Mouse (Mus musculus) layer of hippocampus, adult 6 months (tissue): ENCODE measurements around the gene Cd81. TPM values are rescaled to one million over a fixed set of nuclear protein-coding genes. Genes with fewer than 3 reads are reported as not detected.

Experiments
- long read RNA-seq, 2 experiments: library from polyadenylated mRNA; unstranded; transcript quantifications; one replicate each; pipeline ENCODE4 v2.0.0; 2019 to 2020
- polyA plus RNA-seq: library from polyadenylated mRNA; unstranded; fragments of <200 nt; fragmentation: Nextera tagmentation; gene quantifications from 2 replicates; pipeline ENCODE4 v1.2.3, GENCODE M21; 2021

Gene Cd81
- polyA plus RNA-seq, result 1,604 and 1,768 TPM in 2 replicates
- long read RNA-seq, experiment 1, transcript Cd81-206 (6 exons, 1,607 nt), result minor isoform, 10 of 3,181 reads
- long read RNA-seq, experiment 1, transcript Cd81-201 (8 exons, 1,533 nt), result major isoform, 3,034 of 3,181 reads
- long read RNA-seq, experiment 1, transcript Cd81-203 (3 exons, 943 nt), result minor isoform, 6 of 3,181 reads
- long read RNA-seq, experiment 1, partial matches to known transcripts, result 70 of 3,181 reads
- long read RNA-seq, experiment 1, other reads (novel, unspliced or antisense), result 61 of 3,181 reads
- long read RNA-seq, experiment 2, transcript Cd81-201 (8 exons, 1,533 nt), result major isoform, 6,090 of 6,217 reads
- long read RNA-seq, experiment 2, partial matches to known transcripts, result 8 of 6,217 reads
- long read RNA-seq, experiment 2, other reads (novel, unspliced or antisense), result 115 of 6,217 reads

DNA sequence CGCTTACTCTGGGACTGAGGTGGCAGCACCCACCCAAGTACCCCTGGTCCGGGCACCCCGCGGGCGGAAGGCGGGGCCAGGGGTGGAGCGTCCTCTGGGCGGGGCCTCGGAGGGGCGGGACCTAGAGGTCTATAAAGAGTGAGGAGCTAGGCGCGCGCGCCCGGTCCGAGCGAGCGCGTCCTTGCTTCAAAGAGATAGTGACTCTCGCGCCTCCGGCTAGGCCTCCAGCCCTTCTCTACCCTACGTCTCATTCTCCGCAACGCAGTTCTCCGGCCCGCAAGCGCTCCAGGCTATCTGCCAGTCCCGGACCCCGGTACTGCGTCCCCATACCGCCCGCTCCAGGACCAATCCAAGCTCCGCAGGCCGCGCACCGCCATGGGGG, at the start of gene Cd81:
Gene Cd81, plus strand, starts transcription at position 114 of the 382 bp plus-strand sequence.

DNA sequence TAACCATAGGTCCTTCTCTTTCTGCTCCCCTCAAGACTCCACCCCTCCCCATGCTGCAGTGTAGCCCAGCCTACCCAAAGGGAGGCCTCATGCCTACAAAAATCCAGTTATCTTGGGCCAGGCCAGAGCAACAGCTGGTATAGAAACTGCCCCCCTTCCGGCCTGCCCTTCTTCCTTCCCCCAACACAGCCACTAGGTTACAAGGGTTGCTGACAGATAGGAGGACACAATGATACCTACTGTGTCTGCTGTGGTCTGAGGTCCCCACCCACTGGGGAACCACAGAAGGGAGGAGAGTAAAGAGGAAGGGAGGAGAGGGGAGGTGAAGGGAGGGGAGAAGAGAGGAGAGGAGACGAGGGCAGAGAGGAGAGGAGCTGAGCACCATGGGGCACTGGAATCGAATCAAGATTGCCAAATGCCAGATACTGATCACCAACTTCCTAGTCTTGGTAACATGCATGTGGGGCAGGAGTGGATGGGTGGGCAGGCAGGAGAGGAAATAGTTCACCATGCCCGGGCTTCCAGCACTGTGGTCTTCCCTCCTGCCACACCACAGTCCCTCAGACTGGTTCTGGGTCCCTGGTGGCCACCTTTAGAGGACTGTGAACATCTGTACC, 47.7 kb upstream of the Cd81 start, which contains the start of gene Tspan32:
Gene Tspan32, plus strand, starts transcription at position 320 of the 617 bp plus-strand sequence.

DNA sequence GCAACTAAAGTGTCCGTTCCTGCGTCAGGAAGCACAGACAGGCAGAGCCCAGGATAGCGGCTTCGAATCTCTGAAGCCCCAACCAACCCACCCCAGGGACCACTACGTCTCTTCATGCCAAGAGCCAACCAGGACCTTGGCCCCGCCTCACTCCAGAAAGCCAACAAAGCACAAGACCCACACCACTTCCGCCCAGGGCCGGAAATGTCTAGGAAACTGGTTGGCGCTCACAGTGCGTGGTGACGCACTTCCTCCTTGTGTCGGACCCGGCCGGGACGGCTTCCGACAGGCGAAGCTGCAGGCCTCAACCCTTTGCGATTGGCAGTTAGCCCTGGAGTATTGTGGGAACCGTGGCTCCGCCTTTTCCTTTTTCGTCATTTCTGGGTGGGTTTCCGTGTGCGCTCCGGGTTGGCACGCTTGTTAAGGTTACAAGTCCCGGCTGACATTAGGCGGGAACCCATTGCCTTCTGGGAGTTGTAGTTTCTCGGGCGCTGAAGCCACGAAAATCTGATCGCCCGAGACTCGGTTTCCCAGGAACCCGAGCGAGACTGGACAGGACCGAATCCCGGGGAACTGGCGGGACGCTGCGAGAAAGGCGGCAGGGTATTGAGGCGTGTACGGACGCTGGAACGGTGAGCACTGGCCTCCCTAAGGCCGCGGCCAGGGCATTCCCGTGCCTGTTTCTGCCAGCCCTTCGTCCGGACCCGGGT, 16.5 kb downstream of the Cd81 start, which contains the start of gene Tssc4:
Gene Tssc4, plus strand, starts transcription at position 368 of the 710 bp plus-strand sequence.

DNA sequence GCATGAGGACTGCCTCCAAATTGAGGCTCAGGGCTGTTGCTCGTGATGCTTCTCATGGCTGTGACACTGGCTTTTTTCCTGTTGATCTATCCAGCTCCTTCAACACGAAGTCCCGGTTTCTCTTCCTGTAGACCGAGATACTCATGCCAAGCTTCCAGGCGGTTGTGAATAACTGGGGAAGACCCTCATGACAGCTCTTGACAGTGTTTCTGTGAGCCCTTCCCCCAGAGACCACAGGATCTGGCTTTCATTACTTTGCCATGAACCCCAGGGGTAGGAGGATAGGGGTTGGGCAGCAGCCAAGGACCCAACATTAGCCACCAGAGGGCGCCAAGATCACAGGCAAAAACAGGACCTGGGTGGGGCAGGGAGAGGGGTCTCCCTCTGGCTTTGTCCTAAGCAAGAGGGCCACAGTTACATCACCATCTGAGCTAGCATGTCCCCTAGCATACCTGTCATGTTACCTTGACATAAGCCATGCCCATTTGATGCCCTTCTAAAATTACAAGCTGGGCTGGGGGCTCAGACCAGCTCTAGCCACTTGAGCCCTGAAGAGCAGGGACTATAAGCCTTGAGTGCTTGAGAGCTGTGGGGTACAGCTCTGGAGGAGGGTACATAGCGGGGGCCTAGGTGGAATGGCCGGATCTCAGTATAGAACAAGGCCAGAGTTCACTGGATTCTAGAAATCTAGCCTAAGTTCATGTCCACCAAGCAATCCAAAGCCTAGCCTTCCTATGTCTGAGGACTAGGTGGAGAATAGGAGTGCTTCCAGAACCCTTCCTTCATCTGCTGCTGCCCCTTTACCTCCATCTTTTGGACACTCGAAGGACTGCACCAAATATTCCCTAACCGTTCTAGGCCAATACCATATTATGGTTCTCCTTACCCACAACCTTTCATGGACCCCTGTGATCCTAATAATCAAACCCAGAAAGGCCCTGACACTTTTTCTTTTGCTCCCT, 42.3 kb downstream of the Cd81 start, which contains the start of gene Trpm5:
Gene Trpm5, minus strand, starts transcription at position 51 of the 962 bp plus-strand sequence.

DNA sequence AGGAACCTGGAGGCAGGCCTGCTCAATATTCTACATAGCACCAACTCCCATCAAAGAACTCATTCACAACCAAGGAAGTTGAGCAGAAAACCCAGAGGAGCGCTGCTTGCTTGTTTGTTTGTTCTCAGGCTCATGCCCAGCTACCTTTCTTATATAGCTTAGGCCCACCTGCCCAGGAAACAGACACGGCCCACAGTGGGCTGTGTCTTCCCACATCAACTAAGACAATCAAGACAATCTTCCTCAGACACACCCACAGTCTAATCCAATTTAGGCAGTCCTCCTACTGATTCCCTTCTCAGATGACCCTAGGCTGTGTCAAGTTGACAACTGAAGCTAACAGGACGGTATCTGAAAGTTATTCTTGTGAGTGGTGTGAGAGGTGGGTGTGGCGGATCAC, 53.5 kb downstream of the Cd81 start, which contains the start of gene Kcnq1:
Gene Kcnq1, plus strand, starts transcription at position 301 of the 400 bp plus-strand sequence.

Other genes with a start within 250 kb of the Cd81 start
- 0.92 and 1.5 TPM in 2 replicates for gene Th, start 121.6 kb upstream of the Cd81 start, polyA plus RNA-seq
- gene Ascl2, start 83.5 kb upstream of the Cd81 start, polyA plus RNA-seq, result 0.24 and 0.64 TPM in 2 replicates
- 0.18 and 0.62 TPM in 2 replicates for gene Tspan32, start 47.7 kb upstream of the Cd81 start, polyA plus RNA-seq
- gene Tssc4, start 16.5 kb downstream of the Cd81 start, polyA plus RNA-seq, result 51.4 and 51.5 TPM in 2 replicates
- gene Trpm5, start 41.9 kb downstream of the Cd81 start, polyA plus RNA-seq, result 0.18 and 0.41 TPM in 2 replicates
- 0.49 and 0.90 TPM in 2 replicates for gene Kcnq1, start 53.6 kb downstream of the Cd81 start, polyA plus RNA-seq